Mouse (Mus musculus) lung, postnatal 0 days (tissue): ENCODE results near the gene Aspscr1. TPM values are rescaled to one million over a fixed set of nuclear protein-coding genes. Genes with fewer than 3 reads are reported as not detected.
"Not testable (repeated sequence)": the region's sequence is repeated elsewhere in the genome, so short reads cannot be mapped to it uniquely, and the experiment has no call there.

Source experiments
- ATAC-seq: fragments of 200-750 bp; cut with Nextera tagmentation; 2 replicates; pipeline ENCODE4 v1.8.0; 2017; ENCODE audit warnings: moderate library complexity
- DNase-seq: peaks from one replicate; pipeline ENCODE4 v3.0.0-alpha.2; 2016; ENCODE audit warnings: low spot score
- H3K27ac ChIP-seq: fragments of 300-500 bp; sonication (generic); 2 replicates; pipeline ENCODE4 v1.5.1; 2014; ENCODE audit warnings: antibody characterized with exemption, mild to moderate bottlenecking, low read length, mixed read lengths
- H3K27me3 ChIP-seq: fragments of 300-500 bp; sonication (generic); replicated peaks from 2 replicates; pipeline ENCODE4 v1.6.1; 2014; ENCODE audit warnings: low read length, mixed read lengths; ENCODE audit not compliant: insufficient read depth
- H3K36me3 ChIP-seq: fragments of 300-500 bp; sonication (generic); 2 replicates; pipeline ENCODE4 v1.6.1; 2014; ENCODE audit warnings: low read length, mixed read lengths; ENCODE audit not compliant: insufficient read depth
- H3K4me1 ChIP-seq: fragments of 300-500 bp; sonication (generic); 2 replicates; pipeline ENCODE4 v1.6.1; 2014; ENCODE audit warnings: antibody characterized with exemption, low read depth, low read length, mixed read lengths; ENCODE audit not compliant: insufficient read depth
- H3K4me2 ChIP-seq: fragments of 300-500 bp; sonication (generic); replicated peaks from 2 replicates; pipeline ENCODE4 v1.6.1; 2014; ENCODE audit warnings: low read depth, mild to moderate bottlenecking, low read length, moderate library complexity, mixed read lengths
- H3K4me3 ChIP-seq: fragments of 300-500 bp; sonication (generic); 2 replicates; pipeline ENCODE4 v1.5.1; 2014; ENCODE audit warnings: low read depth, low read length
- H3K9ac ChIP-seq: fragments of 300-500 bp; sonication (generic); replicated peaks from 2 replicates; pipeline ENCODE4 v1.6.1; 2014; ENCODE audit warnings: low read depth, mild to moderate bottlenecking
- H3K9me3 ChIP-seq: fragments of 300-500 bp; sonication (generic); 2 replicates; pipeline ENCODE4 v1.6.1; 2016; ENCODE audit warnings: low read length, mixed read lengths
- CTCF ChIP-seq: IDR thresholded peaks from 2 replicates; pipeline ENCODE4 v1.5.1; 2016; ENCODE audit warnings: antibody characterized with exemption, mild to moderate bottlenecking
- EP300 ChIP-seq: IDR thresholded peaks from 2 replicates; pipeline ENCODE4 v1.6.1; 2016; ENCODE audit warnings: antibody characterized with exemption, mild to moderate bottlenecking, control low read depth
- whole genome bisulfite sequencing: fragments of 180-500 bp; shearing (Covaris S2); extraction: QIAGEN DNeasy Blood & Tissue Kit; methylation state at CpG from one replicate; pipeline ENCODE4 v1.1.7; 2014; 5-methylcytosine and 5-hydroxymethylcytosine counted together
- polyA plus RNA-seq: library from polyadenylated mRNA; unstranded; fragments of >200 nt; fragmentation: Nextera tagmentation; extraction: Ambion mirVana; gene quantifications from 2 replicates; pipeline ENCODE4 v1.2.1, GENCODE M21; 2015

The Aspscr1 gene
- polyA plus RNA-seq, 1 experiment from 2014 or later = 129 TPM

DNA sequence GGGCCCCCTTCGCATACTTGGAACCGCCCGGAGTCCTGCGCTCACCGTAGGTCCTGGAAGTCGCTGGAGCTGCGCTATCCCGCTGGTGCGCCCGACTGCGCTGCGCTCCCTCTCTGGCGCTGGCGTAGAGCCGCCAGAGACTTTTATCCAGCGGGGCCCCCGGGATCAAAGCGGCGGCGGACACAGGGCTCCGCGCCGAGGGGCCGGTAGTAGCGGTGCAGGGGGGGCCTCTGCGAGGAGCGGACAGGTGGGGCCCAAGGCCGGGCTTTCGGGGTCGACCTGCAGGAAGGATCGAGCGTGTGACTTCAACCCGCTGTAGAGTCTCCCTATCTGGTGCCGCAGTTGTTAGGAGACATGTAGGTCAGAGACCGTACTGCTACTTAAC lies 11.7 kb upstream of the Aspscr1 start, which contains the start of gene Notum:
TSS of gene Notum (minus strand) at position 100 of the 385 bp plus-strand sequence.
- peak; percentile 1; the same call in 1 of the 2 replicates for ATAC-seq
- DNase-seq = no peak
- TF ChIP-seq EP300 = no peak
- TF ChIP-seq CTCF = no peak
- H3K9ac ChIP-seq = no peak within 1 kb of the TSS
- no peaks in the 10 kb centered on the region for H3K9me3 ChIP-seq
- H3K27ac ChIP-seq = no peak within 1 kb of the TSS
- peaks cover 41% of the 10 kb centered on the region for H3K27me3 ChIP-seq
- 4% methylated on average over 35 of the region's 35 CpGs for WGBS
- peak within 1 kb of the TSS; percentile 79 for H3K4me2 ChIP-seq
- peaks cover 7% of the 10 kb centered on the region for H3K4me1 ChIP-seq
- peak within 1 kb of the TSS; percentile 45 for H3K4me3 ChIP-seq
- H3K36me3 ChIP-seq = no peaks in the 10 kb centered on the region

DNA sequence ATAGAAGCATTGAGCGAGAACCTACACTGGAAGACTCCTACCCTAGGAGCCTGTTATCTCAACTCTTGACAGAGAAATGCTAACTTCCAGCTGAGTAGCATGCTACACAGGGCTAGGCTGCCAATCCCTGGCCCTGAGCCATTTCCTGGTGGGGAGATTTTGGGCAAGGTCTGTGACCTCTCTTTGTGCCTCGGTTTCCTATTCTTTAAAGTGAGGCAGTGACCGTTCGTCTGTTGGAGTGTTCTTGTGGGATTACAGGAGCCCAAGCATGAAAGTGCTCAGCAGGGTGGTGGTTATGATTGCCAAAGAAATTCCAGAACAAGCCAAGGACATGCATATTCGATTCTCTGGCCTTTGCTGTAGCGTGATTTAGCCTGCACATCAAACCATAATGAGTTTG lies 10.0 kb upstream of the Aspscr1 start:
- H3K4me3 ChIP-seq = no peak overlapping the region
- no peak for ATAC-seq
- H3K9me3 ChIP-seq = no peaks in the 10 kb centered on the region
- no peak overlapping the region for H3K4me2 ChIP-seq
- WGBS = 41% methylated on average over 6 of the region's 6 CpGs
- no peak overlapping the region for H3K9ac ChIP-seq
- H3K4me1 ChIP-seq = peaks cover 7% of the 10 kb centered on the region
- DNase-seq = no peak
- TF ChIP-seq CTCF = no peak
- TF ChIP-seq EP300 = no peak
- H3K27ac ChIP-seq = no peak overlapping the region
- no peaks in the 10 kb centered on the region for H3K36me3 ChIP-seq
- H3K27me3 ChIP-seq = peaks cover 41% of the 10 kb centered on the region

DNA sequence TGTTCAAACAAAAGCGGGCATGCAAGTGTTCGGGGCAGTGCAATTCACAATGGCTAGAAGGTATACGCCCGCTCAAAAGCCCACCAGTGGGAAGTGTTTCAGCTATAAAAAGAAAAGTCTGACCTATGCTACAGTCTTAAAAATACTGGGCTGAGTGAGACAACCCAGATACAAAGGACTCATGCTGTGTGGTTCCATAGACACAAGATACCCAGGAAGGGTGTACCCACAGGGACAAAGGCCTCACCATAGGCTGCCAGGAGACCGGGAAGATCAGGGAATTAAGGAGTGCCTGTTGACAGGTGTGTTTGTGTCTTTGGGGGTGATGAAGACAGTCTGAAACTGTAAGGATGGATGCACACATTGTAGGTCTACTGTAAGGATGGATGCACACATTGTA lies 9.1 kb upstream of the Aspscr1 start:
- Histone ChIP-seq H3K27me3 (peaks cover 34% of the 10 kb centered on the region), H3K4me2 (no peak overlapping the region), H3K27ac (no peak overlapping the region), H3K9me3 (no peaks in the 10 kb centered on the region), H3K4me1 (peaks cover 7% of the 10 kb centered on the region), H3K36me3 (no peaks in the 10 kb centered on the region), H3K9ac (no peak overlapping the region), H3K4me3 (no peak overlapping the region)
- no peak for TF ChIP-seq EP300
- no peak for TF ChIP-seq CTCF
- no peak for DNase-seq
- WGBS = 85% methylated on average over 5 of the region's 5 CpGs
- ATAC-seq = no peak

DNA sequence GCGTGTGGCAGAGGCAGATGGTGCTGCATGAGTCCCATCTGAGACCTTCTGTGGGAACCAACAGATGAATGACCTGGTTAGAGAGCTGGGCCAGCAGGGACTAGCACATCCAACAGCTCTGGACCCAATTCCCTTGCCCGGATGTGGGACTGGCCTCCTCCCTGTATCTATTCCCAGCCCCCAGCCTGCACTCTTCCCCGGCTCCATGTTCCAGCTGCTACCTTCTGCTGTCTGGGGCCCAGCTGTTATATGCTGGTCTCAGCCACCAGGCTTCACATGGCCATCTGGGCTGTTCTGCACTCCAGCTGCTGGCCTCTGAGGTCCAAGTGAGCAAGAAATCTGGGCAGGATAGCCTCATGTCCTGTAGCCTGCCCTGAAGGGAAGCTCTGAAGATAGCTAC lies 7.4 kb upstream of the Aspscr1 start:
- Histone ChIP-seq H3K27ac (0 out of 2 replicates have a peak overlapping the region, but pooled peaks have one; percentile 26), H3K9me3 (no peaks in the 10 kb centered on the region), H3K36me3 (no peaks in the 10 kb centered on the region), H3K9ac (no peak overlapping the region), H3K4me2 (no peak overlapping the region), H3K27me3 (peaks cover 17% of the 10 kb centered on the region; the same call in 1 of the 2 replicates), H3K4me1 (peaks cover 4% of the 10 kb centered on the region), H3K4me3 (no peak overlapping the region)
- DNase-seq = peak; percentile 79
- WGBS = 60% methylated on average over 3 of the region's 3 CpGs
- peak; percentile 83 for ATAC-seq
- TF ChIP-seq EP300 = no peak
- no peak; the same call in 1 of the 2 replicates for TF ChIP-seq CTCF

DNA sequence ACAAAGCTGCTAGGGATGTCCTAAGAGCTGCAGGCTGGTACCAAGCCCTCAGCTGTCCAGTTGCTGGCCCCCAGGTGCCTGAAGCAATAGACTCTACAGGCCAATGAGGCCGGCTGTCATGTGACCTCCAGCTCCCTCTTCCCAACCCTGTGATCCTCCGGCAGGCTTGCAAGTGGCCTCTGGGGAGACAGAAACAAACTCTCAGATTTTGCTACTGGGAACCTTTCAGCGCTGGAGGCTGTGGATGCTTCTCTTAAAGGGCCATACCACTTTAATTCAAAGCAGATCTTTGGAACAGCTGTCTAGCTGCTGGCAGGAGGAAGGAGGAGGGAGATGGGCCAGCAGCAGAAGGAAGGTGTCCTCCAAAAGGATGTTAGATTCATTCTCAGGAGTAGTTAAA lies 6.2 kb upstream of the Aspscr1 start:
- TF ChIP-seq CTCF (no peak), EP300 (no peak)
- H3K4me2 ChIP-seq = no peak overlapping the region
- 6% methylated on average over 3 of the region's 3 CpGs for WGBS
- no peaks in the 10 kb centered on the region for H3K4me1 ChIP-seq
- H3K9me3 ChIP-seq = no peaks in the 10 kb centered on the region
- 0 out of 2 replicates have a peak, but pooled peaks cover 7% of the 10 kb centered on the region for H3K27me3 ChIP-seq
- no peaks in the 10 kb centered on the region for H3K36me3 ChIP-seq
- DNase-seq = no peak
- H3K27ac ChIP-seq = no peak overlapping the region
- H3K4me3 ChIP-seq = no peak overlapping the region
- no peak overlapping the region for H3K9ac ChIP-seq
- ATAC-seq = peak; percentile 32; the same call in 1 of the 2 replicates

DNA sequence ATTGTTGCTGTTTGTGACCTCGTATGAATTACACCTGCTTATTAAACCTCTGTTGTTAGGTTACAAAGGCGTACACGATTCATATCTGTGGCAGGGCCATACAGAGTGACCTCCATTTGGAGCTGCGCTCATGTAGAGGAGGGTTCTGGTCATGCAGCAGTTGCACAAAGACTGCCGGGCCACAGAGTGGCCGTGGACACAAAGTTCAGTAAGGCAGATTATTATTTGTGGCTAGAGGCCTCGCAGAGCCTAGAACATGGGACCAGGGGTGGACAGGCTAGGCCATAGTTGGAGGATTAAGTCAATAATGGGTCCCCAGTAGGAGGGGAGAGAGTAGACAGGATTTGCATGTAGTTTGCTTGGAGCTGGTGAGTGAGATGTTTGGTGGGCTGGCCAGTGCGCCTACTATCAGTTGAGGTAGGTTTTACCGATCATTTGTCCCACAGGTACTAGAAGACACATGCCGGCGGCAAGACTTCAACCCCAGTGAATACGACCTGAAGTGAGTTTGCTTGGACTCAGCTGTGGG lies 885 bp downstream of the Aspscr1 start:
- peak overlapping the region; percentile 62 for H3K9ac ChIP-seq
- peak overlapping the region; percentile 79 for H3K4me2 ChIP-seq
- H3K4me3 ChIP-seq = peak overlapping the region; percentile 79
- ATAC-seq = peak; percentile 3; the same call in 1 of the 2 replicates
- no peaks in the 10 kb centered on the region for H3K27me3 ChIP-seq
- no peaks in the 10 kb centered on the region for H3K36me3 ChIP-seq
- peak overlapping the region; percentile 86 for H3K27ac ChIP-seq
- DNase-seq = no peak
- TF ChIP-seq EP300 = no peak
- no peak for TF ChIP-seq CTCF
- peaks cover 6% of the 10 kb centered on the region for H3K4me1 ChIP-seq
- 26% methylated on average over 12 of the region's 12 CpGs for WGBS
- no peaks in the 10 kb centered on the region for H3K9me3 ChIP-seq

DNA sequence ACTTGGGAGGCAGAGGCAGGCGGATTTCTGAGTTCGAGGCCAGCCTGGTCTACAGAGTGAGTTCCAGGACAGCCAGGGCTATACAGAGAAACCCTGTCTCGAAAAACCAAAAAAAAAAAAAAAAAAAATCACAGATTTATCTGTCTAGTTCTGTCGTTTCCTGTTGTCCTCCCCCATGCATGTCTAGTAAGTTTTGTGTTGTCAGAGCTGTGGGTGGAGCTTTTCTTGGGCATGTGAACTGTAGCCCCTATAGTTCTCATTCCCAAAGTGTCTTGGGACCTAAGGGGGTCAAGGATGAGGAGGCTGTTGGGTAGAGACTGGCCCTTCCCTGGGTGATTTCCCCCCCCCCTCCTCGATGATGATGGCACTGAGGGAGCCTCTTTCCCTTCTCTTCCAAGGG lies 3.1 kb downstream of the Aspscr1 start:
- H3K36me3 ChIP-seq, DNase-seq: not testable (repeated sequence)
- 81% methylated on average over 5 of the region's 5 CpGs for WGBS

More for the DNA sequence above, 3.1 kb downstream of the Aspscr1 start:
- not testable (repeated sequence) for H3K27ac ChIP-seq, H3K9me3 ChIP-seq, H3K4me1 ChIP-seq, H3K9ac ChIP-seq, H3K27me3 ChIP-seq, ATAC-seq, H3K4me3 ChIP-seq, H3K4me2 ChIP-seq
